Mouse (Mus musculus): ENCODE results near the gene Gopc. TPM values are rescaled to one million over a fixed set of nuclear protein-coding genes. Genes with fewer than 3 reads are reported as not detected.
A peak's percentile ranks its signal among the peaks of the same experiment; 100 is the strongest.

Gene Gopc
- polyA plus RNA-seq (2014; fragmentation: Nextera tagmentation; extraction: Ambion mirVana), result 15.8 and 16.2 TPM in 2 replicates

DNA sequence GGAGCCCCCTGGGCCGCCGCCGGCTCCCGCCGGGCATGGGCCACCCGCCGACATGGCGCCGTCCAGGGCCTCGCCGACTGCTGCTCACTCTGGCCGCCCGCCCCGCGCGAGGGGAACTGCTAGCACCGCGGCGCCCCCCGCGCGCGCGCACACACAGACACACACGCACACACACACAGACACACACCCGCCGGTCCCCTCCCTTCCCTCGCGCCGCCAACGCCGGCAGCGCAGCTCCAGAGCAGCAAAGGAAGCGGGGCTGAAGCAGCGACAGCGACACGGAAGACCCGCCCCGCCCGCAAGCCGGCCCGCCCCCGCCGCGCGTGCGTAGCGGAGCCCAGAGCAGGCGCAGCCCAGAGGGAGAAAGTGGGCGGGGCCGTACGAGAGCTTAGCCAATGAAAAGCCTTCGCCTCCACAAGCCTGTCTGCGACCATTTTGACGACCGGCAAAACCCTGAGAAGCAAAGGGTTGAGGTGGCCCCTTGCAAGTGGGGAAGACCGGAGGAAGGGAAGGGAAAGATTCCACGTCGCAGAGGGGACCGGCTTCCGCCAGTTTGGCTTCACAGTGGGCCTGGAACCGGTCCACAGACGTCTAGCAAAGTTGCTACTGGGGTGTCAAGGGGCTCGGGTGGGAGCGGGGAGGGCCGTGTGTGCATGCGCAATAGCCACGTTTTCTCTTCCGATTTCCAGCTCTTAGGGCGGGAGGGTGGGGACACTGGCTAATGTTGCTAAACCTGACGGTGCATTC lies at the start of gene Gopc:
TSS of gene Gopc (minus strand) at position 280 of the 747 bp plus-strand sequence.
- Histone ChIP-seq H3K4me1 (ENCODE audit: control insufficient read depth, insufficient read depth, low read length) (peaks cover 8% of the 10 kb centered on the region; the same call in 1 of the 2 replicates), H3K27me3 (ENCODE audit: control insufficient read depth, insufficient read depth, low read length) (no peaks in the 10 kb centered on the region)

DNA sequence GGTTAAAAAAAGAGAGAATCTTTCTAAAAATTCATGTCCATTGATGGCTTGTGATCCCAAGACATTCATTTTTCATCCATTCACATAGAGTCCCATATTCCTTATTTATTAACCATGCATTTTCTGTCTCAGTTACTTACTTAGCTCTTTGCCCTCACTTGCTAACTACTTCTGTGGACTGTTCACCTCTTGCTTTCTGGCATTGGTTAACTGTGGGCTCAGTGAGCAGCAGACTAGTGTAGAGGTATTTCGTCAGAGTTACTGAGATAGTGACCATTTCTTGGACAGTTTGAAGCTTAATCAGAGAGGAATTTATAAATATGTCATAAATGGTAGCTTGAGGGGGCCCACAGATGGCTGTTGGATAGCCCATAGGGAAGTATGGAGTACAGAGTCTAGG lies 49.0 kb upstream of the Gopc start:
- Histone ChIP-seq H3K27ac (replicated peaks; ENCODE audit: low read depth, low read length) (no peak overlapping the region), H3K27me3 (ENCODE audit: control insufficient read depth, insufficient read depth, low read length) (no peaks in the 10 kb centered on the region), H3K9me3 (ENCODE audit: control insufficient read depth, low read length) (no peaks in the 10 kb centered on the region), H3K9ac (ENCODE audit: low read length) (no peak overlapping the region), H3K4me1 (ENCODE audit: control insufficient read depth, insufficient read depth, low read length) (no peaks in the 10 kb centered on the region), H3K36me3 (ENCODE audit: control insufficient read depth, insufficient read depth, low read length) (peaks cover 4% of the 10 kb centered on the region; the same call in 1 of the 2 replicates), H3K4me2 (ENCODE audit: low read depth, severe bottlenecking) (no peak overlapping the region), H3K4me3 (ENCODE audit: low read depth, low read length) (no peak overlapping the region)
- DNase-seq (ENCODE audit: low spot score) (no peak), ATAC-seq (ENCODE audit: insufficient number of reproducible peaks, low FRiP score, low TSS enrichment, low read depth) (no peak)
- WGBS, result 88% methylated on average over 1 of the region's 1 CpGs

More for the DNA sequence above, at the start of gene Gopc:
- Histone ChIP-seq H3K9ac (ENCODE audit: low read length) (peak within 1 kb of the TSS; percentile 89), H3K36me3 (ENCODE audit: control insufficient read depth, insufficient read depth, low read length) (no peaks in the 10 kb centered on the region), H3K4me2 (ENCODE audit: low read depth, severe bottlenecking) (peak within 1 kb of the TSS; percentile 73), H3K9me3 (ENCODE audit: control insufficient read depth, low read length) (no peaks in the 10 kb centered on the region), H3K4me3 (ENCODE audit: low read depth, low read length) (peak within 1 kb of the TSS; percentile 76), H3K27ac (replicated peaks; ENCODE audit: low read depth, low read length) (peak within 1 kb of the TSS; percentile 73; the same call in 1 of the 2 replicates)
- peak; percentile 96 for DNase-seq (ENCODE audit: low spot score)
- peak; percentile 99 for ATAC-seq (ENCODE audit: insufficient number of reproducible peaks, low FRiP score, low TSS enrichment, low read depth)
- under 1% methylated on average over 55 of the region's 71 CpGs for WGBS

GRCm38 (mm10) chr10:52427634-52428415 lies 45.9 kb upstream of the Gopc start:
- no peak overlapping the region for H3K4me3 ChIP-seq (ENCODE audit: low read depth, low read length)
- DNase-seq (ENCODE audit: low spot score) (no peak), ATAC-seq (ENCODE audit: insufficient number of reproducible peaks, low FRiP score, low TSS enrichment, low read depth) (no peak)
- no peaks in the 10 kb centered on the region for H3K4me1 ChIP-seq (ENCODE audit: control insufficient read depth, insufficient read depth, low read length)
- WGBS, result 37% methylated on average over 2 of the region's 2 CpGs
- no peak overlapping the region for H3K27ac ChIP-seq (replicated peaks; ENCODE audit: low read depth, low read length)
- H3K36me3 ChIP-seq (ENCODE audit: control insufficient read depth, insufficient read depth, low read length), result no peaks in the 10 kb centered on the region
- H3K4me2 ChIP-seq (ENCODE audit: low read depth, severe bottlenecking), result no peak overlapping the region
- no peaks in the 10 kb centered on the region for H3K9me3 ChIP-seq (ENCODE audit: control insufficient read depth, low read length)
- H3K27me3 ChIP-seq (ENCODE audit: control insufficient read depth, insufficient read depth, low read length), result no peaks in the 10 kb centered on the region
- H3K9ac ChIP-seq (ENCODE audit: low read length), result no peak overlapping the region

- WGBS, result 84% methylated on average over 7 of the region's 7 CpGs
Observed at GRCm38 (mm10) chr10:52426314-52426980, 44.5 kb upstream of the Gopc start.

DNA sequence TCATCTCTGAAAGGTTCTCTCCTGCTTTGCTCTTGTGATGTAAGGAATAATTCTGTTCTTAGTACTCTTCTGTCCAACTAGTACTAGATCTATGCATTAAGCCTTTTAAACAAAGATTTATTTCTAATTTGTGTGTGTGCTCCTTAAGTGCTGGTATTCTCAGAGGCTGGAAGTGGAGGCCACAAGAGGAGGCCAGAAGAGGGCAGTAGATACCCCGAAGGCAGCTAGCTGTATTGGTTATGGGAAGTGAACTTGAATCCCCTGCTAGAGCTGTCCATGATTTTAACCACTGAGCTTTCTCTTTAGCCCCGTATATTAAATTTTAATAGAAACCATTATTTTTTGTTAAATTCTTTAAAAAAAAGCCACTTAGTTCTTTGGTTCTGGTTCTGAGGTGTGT lies 41.2 kb upstream of the Gopc start:
- peaks cover 7% of the 10 kb centered on the region for H3K4me1 ChIP-seq (ENCODE audit: control insufficient read depth, insufficient read depth, low read length)
- H3K9ac ChIP-seq (ENCODE audit: low read length), result no peak overlapping the region
- H3K9me3 ChIP-seq (ENCODE audit: control insufficient read depth, low read length), result no peaks in the 10 kb centered on the region
- 85% methylated on average over 2 of the region's 2 CpGs for WGBS
- DNase-seq (ENCODE audit: low spot score) (no peak), ATAC-seq (ENCODE audit: insufficient number of reproducible peaks, low FRiP score, low TSS enrichment, low read depth) (no peak)
- H3K36me3 ChIP-seq (ENCODE audit: control insufficient read depth, insufficient read depth, low read length), result no peaks in the 10 kb centered on the region
- no peak overlapping the region for H3K4me2 ChIP-seq (ENCODE audit: low read depth, severe bottlenecking)
- H3K27me3 ChIP-seq (ENCODE audit: control insufficient read depth, insufficient read depth, low read length), result no peaks in the 10 kb centered on the region
- H3K27ac ChIP-seq (replicated peaks; ENCODE audit: low read depth, low read length), result no peak overlapping the region
- no peak overlapping the region for H3K4me3 ChIP-seq (ENCODE audit: low read depth, low read length)

More at GRCm38 (mm10) chr10:52426314-52426980, 44.5 kb upstream of the Gopc start:
- Histone ChIP-seq H3K27me3 (ENCODE audit: control insufficient read depth, insufficient read depth, low read length) (no peaks in the 10 kb centered on the region), H3K4me3 (ENCODE audit: low read depth, low read length) (no peak overlapping the region), H3K36me3 (ENCODE audit: control insufficient read depth, insufficient read depth, low read length) (no peaks in the 10 kb centered on the region), H3K4me1 (ENCODE audit: control insufficient read depth, insufficient read depth, low read length) (no peaks in the 10 kb centered on the region), H3K9me3 (ENCODE audit: control insufficient read depth, low read length) (no peaks in the 10 kb centered on the region), H3K27ac (replicated peaks; ENCODE audit: low read depth, low read length) (no peak overlapping the region), H3K9ac (ENCODE audit: low read length) (no peak overlapping the region), H3K4me2 (ENCODE audit: low read depth, severe bottlenecking) (no peak overlapping the region)
- DNase-seq (ENCODE audit: low spot score), result no peak
- ATAC-seq (ENCODE audit: insufficient number of reproducible peaks, low FRiP score, low TSS enrichment, low read depth), result no peak

GRCm38 (mm10) chr10:52421716-52422115 lies 39.8 kb upstream of the Gopc start:
- Histone ChIP-seq H3K27me3 (ENCODE audit: control insufficient read depth, insufficient read depth, low read length) (no peaks in the 10 kb centered on the region), H3K36me3 (ENCODE audit: control insufficient read depth, insufficient read depth, low read length) (no peaks in the 10 kb centered on the region), H3K4me2 (ENCODE audit: low read depth, severe bottlenecking) (no peak overlapping the region), H3K9ac (ENCODE audit: low read length) (no peak overlapping the region), H3K4me3 (ENCODE audit: low read depth, low read length) (no peak overlapping the region), H3K9me3 (ENCODE audit: control insufficient read depth, low read length) (no peaks in the 10 kb centered on the region), H3K4me1 (ENCODE audit: control insufficient read depth, insufficient read depth, low read length) (peaks cover 7% of the 10 kb centered on the region), H3K27ac (replicated peaks; ENCODE audit: low read depth, low read length) (no peak overlapping the region)
- 95% methylated on average over 6 of the region's 6 CpGs for WGBS
- ATAC-seq (ENCODE audit: insufficient number of reproducible peaks, low FRiP score, low TSS enrichment, low read depth) (no peak), DNase-seq (ENCODE audit: low spot score) (no peak)

DNA sequence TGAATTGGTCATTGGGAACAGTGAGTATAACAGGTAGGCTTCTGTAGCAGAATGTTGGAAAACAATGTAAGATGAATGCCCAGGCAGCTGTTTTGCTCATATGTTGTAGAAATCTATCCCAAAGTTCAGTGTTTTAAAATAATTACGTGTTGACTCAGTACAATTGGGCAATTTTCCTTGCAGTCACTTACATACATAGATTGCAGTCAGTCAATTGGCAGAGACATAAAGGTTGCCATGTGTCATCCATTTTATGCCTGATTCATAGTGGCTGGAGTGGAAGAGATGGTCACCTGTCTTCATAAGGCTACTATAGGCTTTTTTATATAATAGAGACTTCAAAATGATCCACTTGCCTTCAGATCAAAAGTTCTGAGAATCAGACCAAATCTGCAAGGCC lies 38.6 kb upstream of the Gopc start:
- DNase-seq (ENCODE audit: low spot score) (no peak), ATAC-seq (ENCODE audit: insufficient number of reproducible peaks, low FRiP score, low TSS enrichment, low read depth) (no peak)
- Histone ChIP-seq H3K9ac (ENCODE audit: low read length) (no peak overlapping the region), H3K27ac (replicated peaks; ENCODE audit: low read depth, low read length) (no peak overlapping the region), H3K9me3 (ENCODE audit: control insufficient read depth, low read length) (no peaks in the 10 kb centered on the region), H3K27me3 (ENCODE audit: control insufficient read depth, insufficient read depth, low read length) (no peaks in the 10 kb centered on the region), H3K4me2 (ENCODE audit: low read depth, severe bottlenecking) (no peak overlapping the region), H3K36me3 (ENCODE audit: control insufficient read depth, insufficient read depth, low read length) (no peaks in the 10 kb centered on the region), H3K4me3 (ENCODE audit: low read depth, low read length) (no peak overlapping the region), H3K4me1 (ENCODE audit: control insufficient read depth, insufficient read depth, low read length) (peaks cover 7% of the 10 kb centered on the region)
- WGBS, result 85% methylated on average over 1 of the region's 1 CpGs

DNA sequence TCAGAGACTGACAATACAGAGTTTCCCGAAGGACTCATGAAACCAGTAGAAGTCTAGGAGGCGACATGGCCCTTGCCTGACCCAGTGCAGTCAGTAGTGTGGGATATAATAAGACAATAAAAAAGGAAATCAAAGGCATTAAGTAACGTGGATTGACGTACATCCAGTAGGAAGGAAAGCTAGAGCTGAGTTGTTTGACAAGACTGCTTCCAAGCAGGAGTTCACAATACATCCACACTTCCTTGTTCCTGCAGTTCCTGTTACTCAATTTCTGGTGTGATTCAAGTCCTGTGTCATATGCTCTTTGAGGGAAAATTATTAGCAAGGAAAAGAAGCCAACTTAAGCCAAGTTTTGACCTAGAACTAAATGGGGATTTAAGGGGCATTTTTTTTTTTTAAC lies 37.5 kb upstream of the Gopc start:
- Histone ChIP-seq H3K27ac (replicated peaks; ENCODE audit: low read depth, low read length) (no peak overlapping the region), H3K36me3 (ENCODE audit: control insufficient read depth, insufficient read depth, low read length) (no peaks in the 10 kb centered on the region), H3K4me1 (ENCODE audit: control insufficient read depth, insufficient read depth, low read length) (peaks cover 7% of the 10 kb centered on the region), H3K4me2 (ENCODE audit: low read depth, severe bottlenecking) (peak overlapping the region; percentile 60; the same call in 1 of the 2 replicates), H3K4me3 (ENCODE audit: low read depth, low read length) (peak overlapping the region; percentile 88; the same call in 1 of the 2 replicates), H3K9me3 (ENCODE audit: control insufficient read depth, low read length) (no peaks in the 10 kb centered on the region), H3K9ac (ENCODE audit: low read length) (no peak overlapping the region), H3K27me3 (ENCODE audit: control insufficient read depth, insufficient read depth, low read length) (no peaks in the 10 kb centered on the region)
- 86% methylated on average over 4 of the region's 4 CpGs for WGBS
- ATAC-seq (ENCODE audit: insufficient number of reproducible peaks, low FRiP score, low TSS enrichment, low read depth) (no peak), DNase-seq (ENCODE audit: low spot score) (no peak)
